Mouse (Mus musculus): ENCODE measurements at regions not wholly inside any gene's neighbourhood (a gene's known extent, or its start where the extent isn't known, plus 50 kb on each side); places are given as distances from the start of the nearest gene placed in this dataset.

GRCm38 (mm10) chr2:144177268-144177667 is 93.2 kb upstream of the Mgme1 start:
- Histone ChIP-seq H3K27me3 (ENCODE audit: control insufficient read depth, insufficient read depth, low read depth, low read length) (no peaks in the 10 kb centered on the region), H3K27ac (ENCODE audit: low read length) (peak overlapping the region; percentile 84), H3K4me1 (ENCODE audit: control insufficient read depth, low read depth, low read length) (peaks cover 35% of the 10 kb centered on the region), H3K9ac (ENCODE audit: low read depth, low read length) (no peak overlapping the region; the same call in 1 of the 2 replicates), H3K36me3 (ENCODE audit: control insufficient read depth, insufficient read depth) (no peaks in the 10 kb centered on the region), H3K9me3 (replicated peaks; ENCODE audit: control insufficient read depth, low read length) (no peaks in the 10 kb centered on the region), H3K4me3 (ENCODE audit: low read depth, low read length) (no peak overlapping the region), H3K4me2 (ENCODE audit: low read depth, low read length) (0 out of 2 replicates have a peak overlapping the region, but pooled peaks have one; percentile 8)
- peak; percentile 14 for ATAC-seq (ENCODE audit: low read depth)
- WGBS (ENCODE audit: insufficient replicate concordance) = 15% methylated on average over 6 of the region's 6 CpGs

GRCm38 (mm10) chr2:144177920-144178319 is 92.5 kb upstream of the Mgme1 start:
- Histone ChIP-seq H3K4me3 (ENCODE audit: low read depth, low read length) (no peak overlapping the region), H3K36me3 (ENCODE audit: control insufficient read depth, insufficient read depth) (no peaks in the 10 kb centered on the region), H3K4me1 (ENCODE audit: control insufficient read depth, low read depth, low read length) (peaks cover 31% of the 10 kb centered on the region), H3K4me2 (ENCODE audit: low read depth, low read length) (no peak overlapping the region), H3K27me3 (ENCODE audit: control insufficient read depth, insufficient read depth, low read depth, low read length) (no peaks in the 10 kb centered on the region), H3K27ac (ENCODE audit: low read length) (peak overlapping the region; percentile 84), H3K9me3 (replicated peaks; ENCODE audit: control insufficient read depth, low read length) (no peaks in the 10 kb centered on the region), H3K9ac (ENCODE audit: low read depth, low read length) (no peak overlapping the region)
- WGBS (ENCODE audit: insufficient replicate concordance) = 51% methylated on average over 6 of the region's 6 CpGs
- no peak for ATAC-seq (ENCODE audit: low read depth)

GRCm38 (mm10) chr2:144182108-144182507 is 88.4 kb upstream of the Mgme1 start:
- no peaks in the 10 kb centered on the region for H3K36me3 ChIP-seq (ENCODE audit: control insufficient read depth, insufficient read depth)
- peak; percentile 82 for ATAC-seq (ENCODE audit: low read depth)
- H3K9me3 ChIP-seq (replicated peaks; ENCODE audit: control insufficient read depth, low read length) = no peaks in the 10 kb centered on the region
- peaks cover 11% of the 10 kb centered on the region for H3K4me1 ChIP-seq (ENCODE audit: control insufficient read depth, low read depth, low read length)
- no peaks in the 10 kb centered on the region for H3K27me3 ChIP-seq (ENCODE audit: control insufficient read depth, insufficient read depth, low read depth, low read length)
- peak overlapping the region; percentile 36; the same call in 1 of the 2 replicates for H3K27ac ChIP-seq (ENCODE audit: low read length)
- H3K9ac ChIP-seq (ENCODE audit: low read depth, low read length) = no peak overlapping the region
- WGBS (ENCODE audit: insufficient replicate concordance) = 48% methylated on average over 5 of the region's 5 CpGs
- H3K4me3 ChIP-seq (ENCODE audit: low read depth, low read length) = no peak overlapping the region
- no peak overlapping the region for H3K4me2 ChIP-seq (ENCODE audit: low read depth, low read length)

- no peaks in the 10 kb centered on the region for H3K9me3 ChIP-seq (replicated peaks; ENCODE audit: control insufficient read depth, low read length)
- H3K4me3 ChIP-seq (ENCODE audit: low read depth, low read length) = no peak overlapping the region
- H3K36me3 ChIP-seq (ENCODE audit: control insufficient read depth, insufficient read depth) = no peaks in the 10 kb centered on the region
- WGBS (ENCODE audit: insufficient replicate concordance) = 57% methylated on average over 7 of the region's 7 CpGs
- H3K27me3 ChIP-seq (ENCODE audit: control insufficient read depth, insufficient read depth, low read depth, low read length) = no peaks in the 10 kb centered on the region
- ATAC-seq (ENCODE audit: low read depth) = no peak
- no peak overlapping the region for H3K4me2 ChIP-seq (ENCODE audit: low read depth, low read length)
- H3K9ac ChIP-seq (ENCODE audit: low read depth, low read length) = no peak overlapping the region
- H3K4me1 ChIP-seq (ENCODE audit: control insufficient read depth, low read depth, low read length) = peaks cover 6% of the 10 kb centered on the region
- H3K27ac ChIP-seq (ENCODE audit: low read length) = peak overlapping the region; percentile 36; the same call in 1 of the 2 replicates
Measured at GRCm38 (mm10) chr2:144182542-144182941, 87.9 kb upstream of the Mgme1 start.

GRCm38 (mm10) chr2:144183371-144183944 is 87.0 kb upstream of the Mgme1 start:
- Histone ChIP-seq H3K4me1 (ENCODE audit: control insufficient read depth, low read depth, low read length) (peaks cover 3% of the 10 kb centered on the region), H3K27ac (ENCODE audit: low read length) (no peak overlapping the region), H3K9me3 (replicated peaks; ENCODE audit: control insufficient read depth, low read length) (no peaks in the 10 kb centered on the region), H3K9ac (ENCODE audit: low read depth, low read length) (no peak overlapping the region), H3K27me3 (ENCODE audit: control insufficient read depth, insufficient read depth, low read depth, low read length) (no peaks in the 10 kb centered on the region), H3K4me3 (ENCODE audit: low read depth, low read length) (no peak overlapping the region), H3K36me3 (ENCODE audit: control insufficient read depth, insufficient read depth) (no peaks in the 10 kb centered on the region), H3K4me2 (ENCODE audit: low read depth, low read length) (no peak overlapping the region)
- ATAC-seq (ENCODE audit: low read depth) = no peak
- WGBS (ENCODE audit: insufficient replicate concordance) = 66% methylated on average over 5 of the region's 5 CpGs

- Histone ChIP-seq H3K4me3 (ENCODE audit: low read depth, low read length) (no peak overlapping the region), H3K9me3 (replicated peaks; ENCODE audit: control insufficient read depth, low read length) (no peaks in the 10 kb centered on the region), H3K4me2 (ENCODE audit: low read depth, low read length) (no peak overlapping the region), H3K27me3 (ENCODE audit: control insufficient read depth, insufficient read depth, low read depth, low read length) (no peaks in the 10 kb centered on the region), H3K27ac (ENCODE audit: low read length) (no peak overlapping the region), H3K4me1 (ENCODE audit: control insufficient read depth, low read depth, low read length) (peaks cover 3% of the 10 kb centered on the region), H3K36me3 (ENCODE audit: control insufficient read depth, insufficient read depth) (no peaks in the 10 kb centered on the region), H3K9ac (ENCODE audit: low read depth, low read length) (no peak overlapping the region)
- ATAC-seq (ENCODE audit: low read depth) = no peak
- 21% methylated on average over 3 of the region's 3 CpGs for WGBS (ENCODE audit: insufficient replicate concordance)
Measured at GRCm38 (mm10) chr2:144185175-144185574, 85.3 kb upstream of the Mgme1 start.

- WGBS (ENCODE audit: insufficient replicate concordance) = 36% methylated on average over 3 of the region's 3 CpGs
- H3K4me2 ChIP-seq (ENCODE audit: low read depth, low read length) = no peak overlapping the region
Measured at GRCm38 (mm10) chr2:144186426-144186825, 84.0 kb upstream of the Mgme1 start.

GRCm38 (mm10) chr2:144188076-144188475 is 82.4 kb upstream of the Mgme1 start:
- H3K27ac ChIP-seq (ENCODE audit: low read length) = no peak overlapping the region
- H3K27me3 ChIP-seq (ENCODE audit: control insufficient read depth, insufficient read depth, low read depth, low read length) = no peaks in the 10 kb centered on the region
- WGBS (ENCODE audit: insufficient replicate concordance) = 16% methylated on average over 3 of the region's 3 CpGs
- H3K9me3 ChIP-seq (replicated peaks; ENCODE audit: control insufficient read depth, low read length) = no peaks in the 10 kb centered on the region
- H3K36me3 ChIP-seq (ENCODE audit: control insufficient read depth, insufficient read depth) = no peaks in the 10 kb centered on the region
- H3K4me2 ChIP-seq (ENCODE audit: low read depth, low read length) = no peak overlapping the region
- H3K9ac ChIP-seq (ENCODE audit: low read depth, low read length) = no peak overlapping the region
- no peaks in the 10 kb centered on the region; the same call in 1 of the 2 replicates for H3K4me1 ChIP-seq (ENCODE audit: control insufficient read depth, low read depth, low read length)
- H3K4me3 ChIP-seq (ENCODE audit: low read depth, low read length) = no peak overlapping the region
- no peak for ATAC-seq (ENCODE audit: low read depth)

More at GRCm38 (mm10) chr2:144186426-144186825, 84.0 kb upstream of the Mgme1 start:
- no peak for ATAC-seq (ENCODE audit: low read depth)
- Histone ChIP-seq H3K27me3 (ENCODE audit: control insufficient read depth, insufficient read depth, low read depth, low read length) (no peaks in the 10 kb centered on the region), H3K36me3 (ENCODE audit: control insufficient read depth, insufficient read depth) (no peaks in the 10 kb centered on the region), H3K9me3 (replicated peaks; ENCODE audit: control insufficient read depth, low read length) (no peaks in the 10 kb centered on the region), H3K4me3 (ENCODE audit: low read depth, low read length) (no peak overlapping the region), H3K27ac (ENCODE audit: low read length) (no peak overlapping the region), H3K4me1 (ENCODE audit: control insufficient read depth, low read depth, low read length) (peaks cover 3% of the 10 kb centered on the region), H3K9ac (ENCODE audit: low read depth, low read length) (no peak overlapping the region)

- H3K36me3 ChIP-seq (ENCODE audit: control insufficient read depth, insufficient read depth) = no peaks in the 10 kb centered on the region
- WGBS (ENCODE audit: insufficient replicate concordance) = 43% methylated on average over 4 of the region's 4 CpGs
- no peak overlapping the region for H3K9ac ChIP-seq (ENCODE audit: low read depth, low read length)
- no peaks in the 10 kb centered on the region for H3K9me3 ChIP-seq (replicated peaks; ENCODE audit: control insufficient read depth, low read length)
- no peak overlapping the region for H3K4me2 ChIP-seq (ENCODE audit: low read depth, low read length)
- H3K27me3 ChIP-seq (ENCODE audit: control insufficient read depth, insufficient read depth, low read depth, low read length) = no peaks in the 10 kb centered on the region
- no peak for ATAC-seq (ENCODE audit: low read depth)
- no peak overlapping the region for H3K27ac ChIP-seq (ENCODE audit: low read length)
- H3K4me3 ChIP-seq (ENCODE audit: low read depth, low read length) = no peak overlapping the region
- no peaks in the 10 kb centered on the region; the same call in 1 of the 2 replicates for H3K4me1 ChIP-seq (ENCODE audit: control insufficient read depth, low read depth, low read length)
Measured at GRCm38 (mm10) chr2:144188485-144188884, 82.0 kb upstream of the Mgme1 start.
